Mouse (Mus musculus) spleen, adult 18-20 months (tissue): ENCODE data around the gene Adamts17.

ENCODE experiments used
- DNase-seq, 2 experiments: peaks; one replicate each; pipeline ENCODE4 v3.0.0; 2022; ENCODE audit warnings: mixed read lengths in 2 of 2

The Adamts17 gene

GRCm38 (mm10) chr7:66935041-66935440, 95.5 kb downstream of the Adamts17 start:
- DNase-seq, result no peak

- no peak for DNase-seq
Measured at GRCm38 (mm10) chr7:66936042-66936755, 96.7 kb downstream of the Adamts17 start.

GRCm38 (mm10) chr7:66936911-66937310, 97.4 kb downstream of the Adamts17 start:
- DNase-seq, result no peak

- no peak for DNase-seq
Measured at GRCm38 (mm10) chr7:66938988-66939783, 99.7 kb downstream of the Adamts17 start.

GRCm38 (mm10) chr7:66940761-66941160, 101.2 kb downstream of the Adamts17 start:
- no peak for DNase-seq

GRCm38 (mm10) chr7:66949006-66949405, 109.5 kb downstream of the Adamts17 start:
- no peak for DNase-seq

- no peak for DNase-seq
Measured at GRCm38 (mm10) chr7:66952921-66953320, 113.4 kb downstream of the Adamts17 start.

GRCm38 (mm10) chr7:66954073-66954472, 114.5 kb downstream of the Adamts17 start:
- no peak for DNase-seq

- DNase-seq, result no peak
Measured at GRCm38 (mm10) chr7:66954723-66955122, 115.2 kb downstream of the Adamts17 start.

- no peak for DNase-seq
Measured at GRCm38 (mm10) chr7:66955455-66955919, 116.0 kb downstream of the Adamts17 start.

- DNase-seq, result no peak
Measured at GRCm38 (mm10) chr7:66955978-66956377, 116.4 kb downstream of the Adamts17 start.

- DNase-seq, result no peak
Measured at GRCm38 (mm10) chr7:66957764-66958163, 118.2 kb downstream of the Adamts17 start.

GRCm38 (mm10) chr7:66960246-66961033, 120.9 kb downstream of the Adamts17 start:
- DNase-seq, result no peak

- no peak for DNase-seq
Measured at GRCm38 (mm10) chr7:66962736-66963135, 123.2 kb downstream of the Adamts17 start.

- no peak for DNase-seq
Measured at GRCm38 (mm10) chr7:66963541-66963940, 124.0 kb downstream of the Adamts17 start.

- DNase-seq, result no peak
Measured at GRCm38 (mm10) chr7:66966541-66967205, 127.1 kb downstream of the Adamts17 start.

- DNase-seq, result no peak
Measured at GRCm38 (mm10) chr7:66967206-66967919, 127.8 kb downstream of the Adamts17 start.

- no peak for DNase-seq
Measured at GRCm38 (mm10) chr7:66968661-66969060, 129.1 kb downstream of the Adamts17 start.

- no peak for DNase-seq
Measured at GRCm38 (mm10) chr7:66969199-66969598, 129.7 kb downstream of the Adamts17 start.

- no peak for DNase-seq
Measured at GRCm38 (mm10) chr7:66970235-66970634, 130.7 kb downstream of the Adamts17 start.

GRCm38 (mm10) chr7:66970974-66971373, 131.4 kb downstream of the Adamts17 start:
- DNase-seq, result no peak

GRCm38 (mm10) chr7:66974859-66975258, 135.3 kb downstream of the Adamts17 start:
- DNase-seq, result no peak
